Mouse (Mus musculus): ENCODE data around the gene Ccdc22. TPM values are rescaled to one million over a fixed set of nuclear protein-coding genes. Genes with fewer than 3 reads are reported as not detected.

Gene Ccdc22
- 31.1 and 32.6 TPM in 2 replicates for polyA plus RNA-seq (2012; rRNA removed)

GRCm38 (mm10) chrX:7604879-7605574 is at the start of gene Ccdc22:
TSS of gene Ccdc22 (minus strand) at chrX:7605517.
- peak; percentile 76 to 89 for DNase-seq (ENCODE audit: extremely low spot score in 1 of 2, low spot score in 1 of 2)

GRCm38 (mm10) chrX:7648671-7649304 is 43.5 kb upstream of the Ccdc22 start:
- DNase-seq (ENCODE audit: extremely low spot score in 1 of 2, low spot score in 1 of 2): peak; percentile 65 to 73

- DNase-seq (ENCODE audit: extremely low spot score in 1 of 2, low spot score in 1 of 2): peak; percentile 75 to 91
Measured at GRCm38 (mm10) chrX:7645349-7645748, 40.0 kb upstream of the Ccdc22 start.

GRCm38 (mm10) chrX:7640785-7641184 is 35.5 kb upstream of the Ccdc22 start:
- DNase-seq (ENCODE audit: extremely low spot score in 1 of 2, low spot score in 1 of 2): no peak

- DNase-seq (ENCODE audit: extremely low spot score in 1 of 2, low spot score in 1 of 2): peak in 1 of 2 experiments; percentile 54
Measured at GRCm38 (mm10) chrX:7639536-7640325, 34.4 kb upstream of the Ccdc22 start.

GRCm38 (mm10) chrX:7638401-7639091 is 33.2 kb upstream of the Ccdc22 start, which contains the start of gene Syp:
TSS of gene Syp (plus strand) at chrX:7638471.
- DNase-seq (ENCODE audit: extremely low spot score in 1 of 2, low spot score in 1 of 2): peak; percentile 65 to 89

GRCm38 (mm10) chrX:7635101-7635500 is 29.8 kb upstream of the Ccdc22 start:
- peak; percentile 58 to 65 for DNase-seq (ENCODE audit: extremely low spot score in 1 of 2, low spot score in 1 of 2)

GRCm38 (mm10) chrX:7632560-7632959 is 27.2 kb upstream of the Ccdc22 start:
- DNase-seq (ENCODE audit: extremely low spot score in 1 of 2, low spot score in 1 of 2): no peak

- DNase-seq (ENCODE audit: extremely low spot score in 1 of 2, low spot score in 1 of 2): no peak
Measured at GRCm38 (mm10) chrX:7617889-7618551, 12.7 kb upstream of the Ccdc22 start.

GRCm38 (mm10) chrX:7610536-7611258 is 5.4 kb upstream of the Ccdc22 start:
- peak in 1 of 2 experiments; percentile 17 for DNase-seq (ENCODE audit: extremely low spot score in 1 of 2, low spot score in 1 of 2)

- peak in 1 of 2 experiments; percentile 13 for DNase-seq (ENCODE audit: extremely low spot score in 1 of 2, low spot score in 1 of 2)
Measured at GRCm38 (mm10) chrX:7610035-7610434, 4.7 kb upstream of the Ccdc22 start.

GRCm38 (mm10) chrX:7606783-7607182 is 1.5 kb upstream of the Ccdc22 start, which contains the start of gene Cacna1f:
TSS of gene Cacna1f (plus strand) at chrX:7607083.
- no peak for DNase-seq (ENCODE audit: extremely low spot score in 1 of 2, low spot score in 1 of 2)

GRCm38 (mm10) chrX:7605575-7605941 is 241 bp upstream of the Ccdc22 start:
- no peak for DNase-seq (ENCODE audit: extremely low spot score in 1 of 2, low spot score in 1 of 2)

GRCm38 (mm10) chrX:7604004-7604403 is 1.3 kb downstream of the Ccdc22 start:
- no peak for DNase-seq (ENCODE audit: extremely low spot score in 1 of 2, low spot score in 1 of 2)

GRCm38 (mm10) chrX:7595371-7595770 is 9.9 kb downstream of the Ccdc22 start:
- peak in 1 of 2 experiments; percentile 32 for DNase-seq (ENCODE audit: extremely low spot score in 1 of 2, low spot score in 1 of 2)

- DNase-seq (ENCODE audit: extremely low spot score in 1 of 2, low spot score in 1 of 2): no peak
Measured at GRCm38 (mm10) chrX:7586356-7586755, 19.0 kb downstream of the Ccdc22 start.

- DNase-seq (ENCODE audit: extremely low spot score in 1 of 2, low spot score in 1 of 2): no peak
Measured at GRCm38 (mm10) chrX:7583881-7584280, 21.4 kb downstream of the Ccdc22 start.

- no peak for DNase-seq (ENCODE audit: extremely low spot score in 1 of 2, low spot score in 1 of 2)
Measured at GRCm38 (mm10) chrX:7581151-7581550, 24.2 kb downstream of the Ccdc22 start.

GRCm38 (mm10) chrX:7574885-7575231 is 30.5 kb downstream of the Ccdc22 start:
- peak in 1 of 2 experiments; percentile 18 for DNase-seq (ENCODE audit: extremely low spot score in 1 of 2, low spot score in 1 of 2)

Measured in frontal cortex, adult 2 months (tissue).